Mouse (Mus musculus): ENCODE results near the gene Lrrc4c.

Gene Lrrc4c

GRCm38 (mm10) chr2:96317387-96318299 lies at the start of gene Lrrc4c:
Lrrc4c (plus strand) TSS chr2:96318169.
- no peak for DNase-seq (ENCODE audit: low spot score)

GRCm38 (mm10) chr2:96275061-96275460 lies 42.9 kb upstream of the Lrrc4c start:
- peak; percentile 2 for DNase-seq (ENCODE audit: low spot score)

GRCm38 (mm10) chr2:96282926-96283325 lies 35.0 kb upstream of the Lrrc4c start:
- no peak for DNase-seq (ENCODE audit: low spot score)

GRCm38 (mm10) chr2:96287512-96287911 lies 30.5 kb upstream of the Lrrc4c start:
- DNase-seq (ENCODE audit: low spot score): no peak

- DNase-seq (ENCODE audit: low spot score): no peak
Observed at GRCm38 (mm10) chr2:96290541-96290940, 27.4 kb upstream of the Lrrc4c start.

- DNase-seq (ENCODE audit: low spot score): no peak
Observed at GRCm38 (mm10) chr2:96315034-96315433, 2.9 kb upstream of the Lrrc4c start.

GRCm38 (mm10) chr2:96316531-96316930 lies 1.4 kb upstream of the Lrrc4c start:
- DNase-seq (ENCODE audit: low spot score): no peak

- no peak for DNase-seq (ENCODE audit: low spot score)
Observed at GRCm38 (mm10) chr2:96318556-96318955, 587 bp downstream of the Lrrc4c start.

GRCm38 (mm10) chr2:96319201-96319600 lies 1.2 kb downstream of the Lrrc4c start:
- DNase-seq (ENCODE audit: low spot score): no peak

GRCm38 (mm10) chr2:96319649-96320048 lies 1.7 kb downstream of the Lrrc4c start:
- DNase-seq (ENCODE audit: low spot score): no peak

- DNase-seq (ENCODE audit: low spot score): no peak
Observed at GRCm38 (mm10) chr2:96334652-96335051, 16.7 kb downstream of the Lrrc4c start.

- DNase-seq (ENCODE audit: low spot score): no peak
Observed at GRCm38 (mm10) chr2:96337354-96337753, 19.4 kb downstream of the Lrrc4c start.

GRCm38 (mm10) chr2:96401186-96401811 lies 83.3 kb downstream of the Lrrc4c start:
- DNase-seq (ENCODE audit: low spot score): no peak

- no peak for DNase-seq (ENCODE audit: low spot score)
Observed at GRCm38 (mm10) chr2:96402514-96402913, 84.5 kb downstream of the Lrrc4c start.

- DNase-seq (ENCODE audit: low spot score): no peak
Observed at GRCm38 (mm10) chr2:96406856-96407255, 88.9 kb downstream of the Lrrc4c start.

- no peak for DNase-seq (ENCODE audit: low spot score)
Observed at GRCm38 (mm10) chr2:96411182-96411581, 93.2 kb downstream of the Lrrc4c start.

- DNase-seq (ENCODE audit: low spot score): no peak
Observed at GRCm38 (mm10) chr2:96461566-96461965, 143.6 kb downstream of the Lrrc4c start.

- DNase-seq (ENCODE audit: low spot score): no peak
Observed at GRCm38 (mm10) chr2:96475674-96476073, 157.7 kb downstream of the Lrrc4c start.

- no peak for DNase-seq (ENCODE audit: low spot score)
Observed at GRCm38 (mm10) chr2:96499116-96499882, 181.3 kb downstream of the Lrrc4c start.

- no peak for DNase-seq (ENCODE audit: low spot score)
Observed at GRCm38 (mm10) chr2:96504140-96504539, 186.2 kb downstream of the Lrrc4c start.

GRCm38 (mm10) chr2:96505641-96506040 lies 187.7 kb downstream of the Lrrc4c start:
- no peak for DNase-seq (ENCODE audit: low spot score)

- no peak for DNase-seq (ENCODE audit: low spot score)
Observed at GRCm38 (mm10) chr2:96508991-96509390, 191.0 kb downstream of the Lrrc4c start.

GRCm38 (mm10) chr2:96537469-96537868 lies 219.5 kb downstream of the Lrrc4c start:
- DNase-seq (ENCODE audit: low spot score): no peak
